Mouse (Mus musculus): Measurements from ENCODE around the gene Prkag1.
A peak's percentile ranks its signal among the peaks of the same experiment; 100 is the strongest.

The Prkag1 gene

DNA sequence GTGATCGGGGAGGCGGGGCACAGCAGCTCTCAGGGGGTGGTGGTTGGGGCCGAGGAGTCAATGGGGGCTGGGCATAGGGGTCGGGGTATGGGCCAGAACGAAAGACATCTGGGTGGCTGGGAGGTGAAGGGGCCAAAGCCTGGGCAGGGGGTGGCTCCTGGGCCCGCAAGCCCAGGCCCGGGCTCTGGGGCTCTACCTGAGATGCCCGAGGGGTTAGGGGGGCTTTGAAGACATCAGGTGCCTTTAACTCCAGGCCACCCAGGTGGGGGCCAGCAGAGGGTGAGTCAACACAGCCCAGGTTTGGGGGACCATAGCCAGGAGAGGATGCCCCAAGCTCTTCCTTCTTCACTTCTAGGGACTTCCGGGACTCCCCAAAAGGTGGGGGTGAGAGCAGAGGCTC is 21.4 kb upstream of the Prkag1 start:
- DNase-seq, result no peak

DNA sequence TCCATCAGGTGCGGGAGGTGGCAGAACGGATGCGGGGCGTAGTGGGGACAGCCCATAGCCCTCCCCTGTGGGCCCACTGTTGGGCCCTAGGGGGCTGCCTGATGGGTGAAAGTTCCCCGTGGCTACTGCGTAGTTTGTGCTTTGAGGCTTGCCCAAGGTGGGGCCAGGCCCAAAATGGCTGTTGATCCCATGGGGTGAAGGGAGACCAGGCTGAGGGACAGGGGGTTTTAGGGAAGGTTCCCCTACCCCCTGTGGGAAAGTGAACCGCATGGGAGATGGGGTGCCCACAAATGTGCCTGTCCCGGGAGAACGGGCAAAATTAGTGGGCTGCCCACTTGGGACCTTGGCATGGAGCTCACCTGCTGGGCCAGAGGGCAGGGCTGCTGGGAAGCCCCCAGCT is 20.8 kb upstream of the Prkag1 start:
- no peak for DNase-seq

GRCm38 (mm10) chr15:98851229-98851818 is 20.0 kb upstream of the Prkag1 start:
- DNase-seq, result peak in 1 of 2 experiments; percentile 5

GRCm38 (mm10) chr15:98850668-98851067 is 19.3 kb upstream of the Prkag1 start:
- no peak for DNase-seq

- peak in 1 of 2 experiments; percentile 7 for DNase-seq
Observed at GRCm38 (mm10) chr15:98849956-98850600, 18.8 kb upstream of the Prkag1 start.

GRCm38 (mm10) chr15:98849165-98849564 is 17.8 kb upstream of the Prkag1 start:
- no peak for DNase-seq

DNA sequence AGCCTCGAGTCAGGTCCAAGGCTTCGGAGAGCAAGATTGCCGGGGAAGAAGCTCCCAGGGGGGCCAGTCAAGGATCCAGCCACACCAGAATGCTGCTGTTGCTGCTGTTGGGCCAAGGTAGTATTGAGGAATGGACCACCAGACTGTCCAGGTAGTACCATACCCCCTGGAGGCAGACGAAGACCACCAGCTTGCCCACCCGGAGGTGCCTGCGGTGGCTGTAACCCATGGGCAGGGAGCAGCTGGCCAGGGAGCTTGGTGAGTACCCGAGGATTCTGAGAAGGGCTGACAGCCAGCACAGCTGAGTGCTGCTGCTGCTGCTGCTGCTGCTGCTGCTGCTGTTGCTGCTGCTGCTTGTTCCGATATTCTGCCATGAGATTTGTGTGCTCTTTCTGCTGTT is 14.8 kb upstream of the Prkag1 start:
- DNase-seq, result no peak

GRCm38 (mm10) chr15:98845149-98845548 is 13.8 kb upstream of the Prkag1 start:
- no peak for DNase-seq

DNA sequence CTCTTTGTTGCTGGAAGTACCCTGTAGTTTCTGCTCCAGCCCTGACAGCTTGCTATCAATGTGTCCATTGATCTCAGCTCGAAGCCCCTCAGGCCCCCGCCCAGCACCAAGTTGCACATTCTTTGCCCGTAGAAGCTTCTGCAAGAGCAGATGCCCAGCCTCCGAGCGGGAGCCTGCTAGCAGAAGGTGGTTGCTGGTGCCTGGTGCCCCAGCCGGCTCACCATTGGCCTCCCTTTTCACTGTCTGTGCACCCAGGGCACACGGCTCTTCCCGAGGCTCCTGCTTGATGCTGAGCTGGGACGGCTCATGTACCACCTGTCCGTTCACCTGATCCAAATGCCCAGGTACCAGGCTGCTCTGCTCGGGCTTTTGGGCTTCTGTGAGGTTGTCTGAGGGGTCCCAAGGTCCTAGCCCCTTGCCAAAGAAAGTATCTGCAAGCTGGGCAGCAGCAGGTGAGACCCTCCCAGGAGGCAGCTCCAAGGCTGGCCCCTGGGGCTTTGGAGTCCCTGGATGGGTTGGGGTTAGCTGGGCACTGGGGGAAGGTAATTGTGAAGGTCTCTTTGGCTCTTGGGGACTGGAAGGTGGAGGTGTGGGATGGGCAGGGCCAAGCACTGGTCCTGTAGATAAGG is 12.4 kb upstream of the Prkag1 start:
- no peak for DNase-seq

- DNase-seq, result no peak
Observed at GRCm38 (mm10) chr15:98839671-98840585, 8.6 kb upstream of the Prkag1 start.

DNA sequence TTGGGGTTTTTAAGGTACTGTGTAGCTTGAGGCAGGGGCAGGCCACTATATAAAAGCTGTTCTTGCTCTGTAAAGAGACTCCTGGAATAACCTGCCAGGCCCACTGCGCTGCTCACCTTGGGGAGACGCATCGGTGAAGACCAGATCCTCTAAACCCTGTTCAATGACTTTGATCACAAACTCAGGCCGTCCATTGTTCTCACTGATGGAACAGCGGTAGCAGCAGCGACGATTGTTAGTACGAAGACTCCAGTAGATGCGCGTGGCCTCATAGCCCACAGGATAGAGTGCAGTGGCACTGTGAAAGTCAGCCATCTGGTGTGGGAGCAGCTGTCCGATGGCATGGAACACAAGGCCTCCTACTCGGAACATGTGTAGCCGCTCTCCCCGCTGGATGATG is 7.8 kb upstream of the Prkag1 start:
- DNase-seq, result no peak

- no peak for DNase-seq
Observed at GRCm38 (mm10) chr15:98837743-98838103, 6.4 kb upstream of the Prkag1 start.

- DNase-seq, result no peak
Observed at GRCm38 (mm10) chr15:98837006-98837742, 5.9 kb upstream of the Prkag1 start.

DNA sequence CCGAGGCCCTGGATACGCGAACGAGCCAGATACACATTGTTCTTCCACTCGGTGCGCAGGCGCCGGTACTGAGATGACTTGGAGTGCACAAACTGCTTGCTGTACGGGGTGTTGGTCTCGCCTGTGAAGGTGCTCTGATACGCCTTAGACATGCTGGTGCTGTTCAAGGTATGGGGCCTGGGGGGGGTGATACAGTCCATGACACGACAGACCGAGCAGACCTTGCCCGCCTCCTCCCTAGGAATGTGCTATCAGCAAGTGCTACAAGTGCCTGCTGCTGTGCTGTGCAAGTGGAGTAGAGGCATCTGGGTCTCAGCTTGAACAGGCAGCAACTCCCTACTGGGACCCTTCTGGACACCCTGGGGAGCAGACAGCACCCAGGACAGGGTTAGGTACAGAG is 4.0 kb upstream of the Prkag1 start:
- DNase-seq, result peak in 1 of 2 experiments; percentile 6

- no peak for DNase-seq
Observed at GRCm38 (mm10) chr15:98834059-98834458, 2.7 kb upstream of the Prkag1 start.

DNA sequence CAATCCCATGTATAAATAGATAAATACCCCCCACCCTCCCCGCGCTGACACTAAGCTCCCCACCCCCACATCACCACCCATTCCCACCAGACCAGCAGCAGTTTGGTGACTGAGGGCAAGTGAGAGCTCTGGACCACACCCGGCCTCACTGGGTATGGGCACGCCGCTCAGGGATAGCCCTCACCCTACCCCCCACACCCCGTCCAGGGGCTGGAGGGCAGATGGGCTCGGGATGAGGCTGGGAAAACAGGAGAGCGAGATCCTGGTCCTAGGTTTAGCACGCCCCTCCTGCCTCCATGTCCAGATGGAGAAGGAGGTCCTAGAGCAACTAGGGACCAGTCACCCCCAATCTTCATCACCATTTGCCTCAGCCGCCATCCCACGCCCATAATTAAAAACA is 2.0 kb upstream of the Prkag1 start:
- DNase-seq, result no peak

GRCm38 (mm10) chr15:98832161-98833058 is 1.1 kb upstream of the Prkag1 start:
- peak in 1 of 2 experiments; percentile 16 for DNase-seq

DNA sequence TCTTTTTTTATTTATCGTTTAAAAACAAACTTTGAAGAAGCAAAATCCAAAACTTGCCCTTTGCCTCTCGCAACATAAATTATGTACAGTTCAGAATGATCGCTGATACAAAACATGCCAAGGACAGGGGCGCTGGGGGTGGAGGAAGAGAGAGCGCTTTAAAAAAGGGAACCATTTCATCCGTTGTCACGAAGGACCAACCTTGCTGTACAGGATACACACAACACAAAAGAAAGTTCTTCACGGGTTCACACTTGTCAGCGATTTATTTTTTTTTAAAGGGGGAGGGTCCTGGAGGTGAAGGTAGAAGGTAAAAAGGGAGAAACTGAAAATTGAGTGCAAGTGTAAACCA is 339 bp upstream of the Prkag1 start:
- no peak for DNase-seq

- no peak for DNase-seq
Observed at GRCm38 (mm10) chr15:98827611-98828011, 3.7 kb downstream of the Prkag1 start.

- DNase-seq, result peak in 1 of 2 experiments; percentile 48
Observed at GRCm38 (mm10) chr15:98823434-98823833, 7.9 kb downstream of the Prkag1 start.

DNA sequence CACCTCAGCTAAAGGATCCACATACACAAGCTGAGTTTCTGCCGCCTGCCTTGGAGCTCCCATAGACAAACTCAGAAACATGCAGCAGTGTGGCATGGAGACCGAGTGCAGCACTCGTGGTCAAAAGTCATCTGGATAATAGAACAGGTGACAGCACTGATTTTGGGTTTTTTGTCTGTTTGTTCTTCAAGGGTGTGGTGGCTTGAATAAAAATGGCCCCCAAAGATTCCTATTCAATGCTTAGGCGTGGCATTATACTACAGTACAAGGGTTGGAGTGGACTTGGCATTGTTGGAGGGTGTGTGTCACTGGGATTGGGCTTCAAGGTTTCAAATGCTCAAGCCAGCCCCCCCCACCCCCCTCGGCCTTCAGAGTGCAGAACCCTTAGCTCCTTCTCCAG is 9.2 kb downstream of the Prkag1 start:
- no peak for DNase-seq

DNA sequence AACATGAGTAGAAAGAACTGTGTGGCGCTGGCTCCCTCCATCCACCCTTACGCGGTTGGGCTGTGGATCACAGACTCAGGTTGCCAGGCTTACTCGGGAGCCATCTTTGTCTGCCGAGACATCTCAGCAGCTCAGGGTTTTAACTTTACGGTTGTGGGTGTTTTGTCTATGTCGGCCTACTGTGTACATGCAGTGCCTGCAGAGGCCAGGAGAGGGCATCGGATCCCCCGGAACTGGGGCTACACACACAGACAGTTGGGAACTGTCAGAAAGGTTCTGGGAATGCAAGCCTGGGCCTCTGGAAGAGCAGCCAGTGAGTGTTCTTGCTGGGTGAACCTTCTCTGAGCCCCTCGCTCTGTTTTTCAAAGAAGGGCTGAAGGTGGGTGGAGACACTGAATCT is 9.9 kb downstream of the Prkag1 start:
- no peak for DNase-seq
